Mouse (Mus musculus): ENCODE measurements around the gene Acly. TPM values are rescaled to one million over a fixed set of nuclear protein-coding genes. Genes with fewer than 3 reads are reported as not detected.
A peak's percentile ranks its signal among the peaks of the same experiment; 100 is the strongest.

Acly gene
- polyA plus RNA-seq, 1 experiment from 2014 or later = 366 TPM

DNA sequence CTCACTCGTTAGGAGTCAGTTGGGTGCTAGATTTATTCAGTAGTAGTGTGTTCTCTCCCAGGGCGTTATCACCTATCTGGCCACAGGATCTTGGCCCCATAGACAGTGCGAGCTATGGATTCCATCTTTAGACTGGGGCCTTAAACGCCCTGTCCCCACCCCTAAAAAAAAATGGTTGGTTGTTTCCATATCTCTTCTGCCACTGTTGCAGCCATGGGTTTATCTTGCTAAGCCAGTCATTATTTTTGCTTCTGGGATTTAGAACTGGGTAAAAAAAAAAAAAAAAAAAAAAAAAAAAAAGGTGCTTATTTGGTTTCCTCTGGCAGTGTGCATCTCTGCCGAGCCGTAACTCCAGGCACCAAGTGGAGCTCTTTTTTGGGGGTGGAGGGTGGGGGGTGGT, 36.9 kb upstream of the Acly start:
- no peak for ATAC-seq (ENCODE audit: low FRiP score, low read depth)
- 91% methylated on average over 6 of the region's 6 CpGs for WGBS
- H3K9me3 ChIP-seq = no peaks in the 10 kb centered on the region
- no peak overlapping the region for H3K9ac ChIP-seq (replicated peaks)
- H3K27me3 ChIP-seq = no peaks in the 10 kb centered on the region
- H3K4me1 ChIP-seq = no peaks in the 10 kb centered on the region
- H3K4me2 ChIP-seq (replicated peaks) = no peak overlapping the region
- no peak overlapping the region for H3K27ac ChIP-seq (replicated peaks)
- H3K4me3 ChIP-seq = no peak overlapping the region
- H3K36me3 ChIP-seq = no peaks in the 10 kb centered on the region

DNA sequence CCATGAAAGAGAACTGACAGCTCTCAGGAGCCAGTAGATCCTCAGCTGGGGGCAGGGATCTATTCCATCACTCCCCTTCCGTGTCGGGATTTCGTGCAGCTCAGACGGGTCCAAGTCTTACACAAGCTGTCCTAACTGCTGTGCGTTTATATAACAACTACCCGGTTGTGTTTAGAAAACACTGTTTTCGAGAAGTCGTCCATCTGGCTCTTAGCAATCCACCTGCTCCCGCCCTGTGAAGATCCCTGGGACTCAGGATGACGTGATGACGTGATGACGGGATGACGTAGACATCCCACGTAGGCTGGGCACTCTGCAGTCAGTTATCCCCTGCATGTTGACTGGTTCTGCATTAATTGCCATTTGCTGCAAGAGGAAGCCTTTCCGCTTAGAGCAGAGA, 36.5 kb upstream of the Acly start:
- no peaks in the 10 kb centered on the region for H3K27me3 ChIP-seq
- no peak overlapping the region for H3K9ac ChIP-seq (replicated peaks)
- no peak overlapping the region for H3K4me3 ChIP-seq
- no peaks in the 10 kb centered on the region for H3K36me3 ChIP-seq
- no peak overlapping the region for H3K27ac ChIP-seq (replicated peaks)
- WGBS = 83% methylated on average over 15 of the region's 15 CpGs
- no peaks in the 10 kb centered on the region for H3K9me3 ChIP-seq
- H3K4me2 ChIP-seq (replicated peaks) = no peak overlapping the region
- H3K4me1 ChIP-seq = no peaks in the 10 kb centered on the region
- ATAC-seq (ENCODE audit: low FRiP score, low read depth) = no peak

DNA sequence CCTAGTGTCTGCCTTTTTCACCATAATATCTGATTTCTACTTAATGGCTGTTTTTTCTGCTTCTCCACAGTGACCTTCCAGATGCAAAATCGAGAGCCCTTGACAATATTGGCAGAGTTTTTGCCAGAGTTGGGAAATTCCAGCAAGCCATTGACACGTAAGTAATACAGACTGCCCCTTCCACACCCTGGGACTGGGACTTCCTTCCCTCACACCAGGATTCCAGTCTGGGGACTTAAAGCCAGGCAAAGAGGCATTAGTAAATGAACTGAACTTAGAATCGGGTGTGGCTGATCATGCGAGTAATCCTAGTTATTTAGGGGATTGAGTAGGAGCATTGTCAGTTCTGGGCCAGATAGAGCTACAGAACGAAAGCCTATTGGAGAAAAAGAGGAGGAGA, 33.9 kb upstream of the Acly start:
- no peak for ATAC-seq (ENCODE audit: low FRiP score, low read depth)
- no peak overlapping the region for H3K9ac ChIP-seq (replicated peaks)
- no peak overlapping the region for H3K4me2 ChIP-seq (replicated peaks)
- WGBS = 49% methylated on average over 5 of the region's 5 CpGs
- H3K36me3 ChIP-seq = no peaks in the 10 kb centered on the region
- no peaks in the 10 kb centered on the region for H3K9me3 ChIP-seq
- H3K27me3 ChIP-seq = no peaks in the 10 kb centered on the region
- no peak overlapping the region for H3K4me3 ChIP-seq
- no peak overlapping the region for H3K27ac ChIP-seq (replicated peaks)
- no peaks in the 10 kb centered on the region for H3K4me1 ChIP-seq

DNA sequence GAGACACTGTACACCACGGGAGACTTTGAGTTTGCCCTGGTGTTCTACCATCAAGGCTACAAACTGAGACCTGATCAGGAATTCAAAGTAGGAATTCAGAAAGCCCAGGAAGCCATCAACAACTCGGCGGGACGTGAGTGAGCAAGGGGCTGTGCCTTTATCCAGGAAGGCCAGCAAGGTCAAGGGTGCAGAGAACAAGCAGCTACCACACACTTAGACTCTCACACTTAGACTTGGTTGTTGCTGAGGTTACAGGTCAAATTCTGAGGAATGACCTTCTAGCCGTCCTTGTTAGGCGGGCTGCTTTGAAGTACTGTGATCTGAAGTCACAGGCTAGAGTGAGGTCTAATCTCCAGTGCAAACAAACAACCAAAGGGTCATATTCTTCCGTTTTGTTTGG, 31.7 kb upstream of the Acly start:
- Histone ChIP-seq H3K9ac (replicated peaks) (no peak overlapping the region), H3K4me3 (no peak overlapping the region), H3K27me3 (no peaks in the 10 kb centered on the region), H3K27ac (replicated peaks) (no peak overlapping the region), H3K4me1 (no peaks in the 10 kb centered on the region), H3K4me2 (replicated peaks) (no peak overlapping the region), H3K36me3 (no peaks in the 10 kb centered on the region), H3K9me3 (no peaks in the 10 kb centered on the region)
- ATAC-seq (ENCODE audit: low FRiP score, low read depth) = no peak
- WGBS = 36% methylated on average over 7 of the region's 7 CpGs

DNA sequence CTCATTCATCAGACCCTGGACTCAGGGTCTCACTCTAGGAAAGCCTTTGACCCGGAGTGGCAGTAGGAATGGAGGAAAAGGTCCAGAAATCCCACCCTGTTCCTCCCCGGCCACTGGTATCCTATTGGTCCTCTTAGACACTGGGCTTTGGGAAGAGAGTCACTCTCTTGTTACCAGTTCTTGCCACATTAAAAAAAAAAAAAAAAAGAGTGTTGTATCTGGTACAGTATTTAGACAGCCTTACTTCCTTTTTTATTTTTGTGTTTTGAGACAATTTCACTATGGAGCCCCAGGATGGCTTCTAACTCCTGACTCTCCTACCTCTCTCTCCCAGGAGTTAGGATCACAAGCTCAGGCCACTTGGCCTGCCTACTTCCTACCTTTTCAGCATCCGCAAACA, 29.8 kb upstream of the Acly start:
- H3K9me3 ChIP-seq = no peaks in the 10 kb centered on the region
- H3K4me1 ChIP-seq = no peaks in the 10 kb centered on the region
- 80% methylated on average over 3 of the region's 3 CpGs for WGBS
- H3K4me2 ChIP-seq (replicated peaks) = no peak overlapping the region
- H3K27me3 ChIP-seq = no peaks in the 10 kb centered on the region
- no peak overlapping the region for H3K4me3 ChIP-seq
- ATAC-seq (ENCODE audit: low FRiP score, low read depth) = no peak
- H3K36me3 ChIP-seq = no peaks in the 10 kb centered on the region
- no peak overlapping the region for H3K9ac ChIP-seq (replicated peaks)
- no peak overlapping the region for H3K27ac ChIP-seq (replicated peaks)

DNA sequence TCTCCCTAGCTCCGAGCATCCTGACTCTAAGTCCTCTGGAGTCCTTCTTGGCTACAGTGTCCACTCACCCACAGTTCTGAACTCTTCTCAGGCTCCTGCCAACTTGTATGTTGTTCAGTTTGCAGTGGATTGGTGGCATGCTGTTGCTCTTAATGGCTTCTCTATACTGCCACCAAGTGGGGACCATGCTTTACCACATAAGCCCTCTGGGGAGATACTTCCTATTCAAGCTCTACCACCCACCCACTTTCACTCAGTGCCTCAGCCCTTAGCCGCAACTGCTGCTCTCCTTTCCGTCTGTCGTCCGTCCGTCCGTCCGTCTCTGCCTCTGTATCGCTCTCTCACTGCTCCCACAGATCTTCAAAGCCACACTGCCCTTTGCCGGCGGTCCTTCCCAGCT, 27.8 kb upstream of the Acly start:
- Histone ChIP-seq H3K4me2 (replicated peaks) (peak overlapping the region; percentile 35), H3K4me3 (no peak overlapping the region), H3K36me3 (no peaks in the 10 kb centered on the region), H3K9ac (replicated peaks) (no peak overlapping the region), H3K27me3 (no peaks in the 10 kb centered on the region), H3K4me1 (no peaks in the 10 kb centered on the region), H3K27ac (replicated peaks) (no peak overlapping the region), H3K9me3 (no peaks in the 10 kb centered on the region)
- ATAC-seq (ENCODE audit: low FRiP score, low read depth) = no peak
- 17% methylated on average over 11 of the region's 11 CpGs for WGBS

DNA sequence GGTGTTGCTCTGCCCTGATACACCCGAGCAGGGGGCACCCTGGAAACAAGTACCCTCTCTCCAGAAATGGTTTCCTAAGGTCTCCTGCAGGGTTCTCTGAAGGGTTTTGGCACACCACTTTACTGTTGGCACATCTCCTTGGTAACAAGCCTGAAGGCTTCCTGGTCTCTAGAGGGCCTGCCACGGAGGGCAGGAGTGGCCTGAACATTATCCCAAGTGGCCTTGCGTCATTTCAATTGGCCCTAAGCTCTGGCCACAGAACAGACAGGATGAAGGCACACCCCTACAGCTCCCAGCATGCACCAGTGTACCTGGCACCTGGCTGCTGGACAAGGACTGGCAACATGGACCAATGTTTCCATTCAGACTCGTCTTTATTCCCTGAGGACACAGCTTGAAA, 25.0 kb upstream of the Acly start:
- H3K36me3 ChIP-seq = no peaks in the 10 kb centered on the region
- H3K4me2 ChIP-seq (replicated peaks) = no peak overlapping the region
- no peak overlapping the region for H3K27ac ChIP-seq (replicated peaks)
- no peaks in the 10 kb centered on the region for H3K4me1 ChIP-seq
- H3K9ac ChIP-seq (replicated peaks) = no peak overlapping the region
- no peaks in the 10 kb centered on the region for H3K9me3 ChIP-seq
- ATAC-seq (ENCODE audit: low FRiP score, low read depth) = no peak
- WGBS = 90% methylated on average over 4 of the region's 4 CpGs
- no peaks in the 10 kb centered on the region for H3K27me3 ChIP-seq
- no peak overlapping the region for H3K4me3 ChIP-seq

DNA sequence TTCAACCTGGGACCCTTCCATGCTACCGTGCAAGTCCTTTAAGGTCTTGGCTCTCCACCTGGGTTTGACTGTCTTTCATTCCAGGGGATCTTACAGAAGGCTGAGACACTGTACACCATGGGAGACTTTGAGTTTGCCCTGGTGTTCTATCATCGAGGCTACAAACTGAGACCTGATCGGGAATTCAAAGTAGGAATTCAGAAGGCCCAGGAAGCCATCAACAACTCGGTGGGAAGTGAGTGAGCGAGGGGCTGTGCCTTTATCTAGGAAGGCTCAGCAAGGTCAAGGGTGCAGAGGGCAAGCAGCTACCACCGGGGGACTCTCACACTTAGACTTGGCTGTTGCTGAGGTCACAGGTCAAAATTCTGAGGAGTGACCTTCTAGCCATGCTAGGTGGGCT, 22.3 kb upstream of the Acly start:
- Histone ChIP-seq H3K4me2 (replicated peaks) (no peak overlapping the region), H3K36me3 (no peaks in the 10 kb centered on the region), H3K4me1 (peaks cover 7% of the 10 kb centered on the region), H3K9ac (replicated peaks) (no peak overlapping the region), H3K4me3 (no peak overlapping the region), H3K27me3 (peaks cover 4% of the 10 kb centered on the region), H3K9me3 (no peaks in the 10 kb centered on the region), H3K27ac (replicated peaks) (no peak overlapping the region)
- 72% methylated on average over 6 of the region's 6 CpGs for WGBS
- no peak for ATAC-seq (ENCODE audit: low FRiP score, low read depth)

DNA sequence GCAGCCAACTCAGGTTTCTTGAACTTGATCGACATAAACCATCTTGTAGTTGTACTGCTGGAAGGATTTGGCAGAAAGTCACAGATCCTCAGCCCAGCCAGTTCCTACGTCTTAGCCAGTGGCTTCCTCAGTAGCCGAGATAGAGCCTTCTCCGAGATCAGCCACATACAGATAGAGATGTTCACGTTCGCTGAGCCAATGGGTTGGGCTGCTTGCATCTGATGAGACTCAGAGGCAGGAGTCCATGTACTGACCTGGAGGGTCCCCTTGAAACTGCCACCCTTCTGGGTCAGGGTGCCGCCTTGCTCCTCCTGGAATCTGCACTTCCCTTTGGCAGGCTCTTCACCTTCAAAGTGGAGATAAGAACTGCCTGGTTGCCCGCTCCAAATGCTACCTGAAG, 21.7 kb upstream of the Acly start:
- Histone ChIP-seq H3K4me1 (peaks cover 10% of the 10 kb centered on the region), H3K4me3 (no peak overlapping the region), H3K4me2 (replicated peaks) (no peak overlapping the region), H3K9me3 (no peaks in the 10 kb centered on the region), H3K9ac (replicated peaks) (no peak overlapping the region), H3K27ac (replicated peaks) (no peak overlapping the region), H3K36me3 (no peaks in the 10 kb centered on the region), H3K27me3 (peaks cover 6% of the 10 kb centered on the region)
- no peak for ATAC-seq (ENCODE audit: low FRiP score, low read depth)
- WGBS = 86% methylated on average over 8 of the region's 8 CpGs

DNA sequence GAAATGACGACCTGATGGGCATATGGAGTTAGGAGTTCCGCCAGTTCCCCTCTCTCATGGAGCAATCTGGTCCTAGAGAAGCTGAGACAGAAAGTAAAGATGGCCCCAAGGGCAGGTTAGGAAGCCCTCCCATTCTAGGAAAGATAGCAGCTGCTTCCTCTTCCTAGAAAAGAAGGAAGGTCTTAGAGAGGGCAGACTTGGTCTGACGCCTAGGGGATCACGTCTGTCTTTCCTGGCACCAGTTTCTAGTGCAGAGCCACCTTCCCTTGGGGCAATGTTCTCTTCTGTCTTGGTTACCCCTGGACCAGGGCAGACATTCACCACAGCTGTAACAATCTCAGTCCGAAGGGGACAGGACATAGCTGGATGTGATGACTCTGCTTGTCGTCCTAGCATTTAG, 20.3 kb upstream of the Acly start:
- no peak for ATAC-seq (ENCODE audit: low FRiP score, low read depth)
- H3K4me3 ChIP-seq = no peak overlapping the region
- H3K36me3 ChIP-seq = no peaks in the 10 kb centered on the region
- H3K4me1 ChIP-seq = peaks cover 10% of the 10 kb centered on the region
- H3K4me2 ChIP-seq (replicated peaks) = no peak overlapping the region
- no peak overlapping the region for H3K27ac ChIP-seq (replicated peaks)
- H3K9ac ChIP-seq (replicated peaks) = no peak overlapping the region
- H3K9me3 ChIP-seq = no peaks in the 10 kb centered on the region
- 80% methylated on average over 6 of the region's 6 CpGs for WGBS
- peaks cover 12% of the 10 kb centered on the region for H3K27me3 ChIP-seq

DNA sequence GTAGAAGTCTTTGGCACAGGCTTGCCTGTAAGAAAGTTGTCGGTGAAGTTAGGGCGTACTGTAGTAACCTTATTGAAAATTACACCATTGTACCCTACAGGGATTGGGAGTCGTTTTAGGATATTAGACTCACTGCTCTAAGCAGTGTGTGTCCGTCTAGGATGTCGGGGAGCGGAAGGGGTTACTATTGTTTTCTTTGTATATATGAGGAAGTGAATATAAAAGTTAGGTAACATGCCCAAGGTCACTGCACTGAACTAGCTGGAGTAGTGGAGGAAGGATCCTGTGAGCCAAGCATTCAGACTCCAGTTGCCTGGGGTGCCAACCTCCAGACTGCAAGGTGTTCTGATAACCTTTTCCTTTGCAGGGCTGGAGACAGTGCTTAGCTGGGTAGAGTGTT, 19.2 kb upstream of the Acly start:
- no peaks in the 10 kb centered on the region for H3K9me3 ChIP-seq
- H3K27me3 ChIP-seq = peaks cover 12% of the 10 kb centered on the region
- no peak overlapping the region for H3K4me2 ChIP-seq (replicated peaks)
- H3K4me3 ChIP-seq = no peak overlapping the region
- H3K9ac ChIP-seq (replicated peaks) = no peak overlapping the region
- H3K36me3 ChIP-seq = no peaks in the 10 kb centered on the region
- no peak overlapping the region for H3K27ac ChIP-seq (replicated peaks)
- H3K4me1 ChIP-seq = peaks cover 10% of the 10 kb centered on the region
- 88% methylated on average over 6 of the region's 6 CpGs for WGBS
- no peak for ATAC-seq (ENCODE audit: low FRiP score, low read depth)

DNA sequence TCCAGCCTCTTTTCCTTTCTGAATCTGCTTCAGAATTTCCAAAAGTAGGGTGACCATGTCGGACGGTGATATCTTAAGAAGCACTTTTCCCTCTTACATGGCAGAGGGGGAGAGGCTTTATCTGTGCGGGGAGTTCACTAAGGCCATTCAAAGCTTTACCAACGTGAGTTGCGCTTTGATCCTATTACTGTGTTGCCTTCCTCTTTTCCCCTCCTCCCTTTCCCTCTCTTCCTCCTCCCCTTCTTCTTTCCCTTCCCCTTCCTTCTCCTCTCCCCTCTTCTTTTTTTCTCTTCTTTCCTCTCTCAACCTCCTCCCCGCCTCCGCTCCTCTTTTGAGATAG, 17.9 kb upstream of the Acly start:
- H3K36me3 ChIP-seq = no peaks in the 10 kb centered on the region
- peak overlapping the region; percentile 44 for H3K4me3 ChIP-seq
- no peak overlapping the region; the same call in 1 of the 2 replicates for H3K27ac ChIP-seq (replicated peaks)
- peaks cover 10% of the 10 kb centered on the region for H3K4me1 ChIP-seq
- H3K27me3 ChIP-seq = peaks cover 12% of the 10 kb centered on the region
- H3K9ac ChIP-seq (replicated peaks) = peak overlapping the region; percentile 37
- peak; percentile 65 for ATAC-seq (ENCODE audit: low FRiP score, low read depth)
- peak overlapping the region; percentile 67 for H3K4me2 ChIP-seq (replicated peaks)
- WGBS = 21% methylated on average over 7 of the region's 7 CpGs
- H3K9me3 ChIP-seq = no peaks in the 10 kb centered on the region

DNA sequence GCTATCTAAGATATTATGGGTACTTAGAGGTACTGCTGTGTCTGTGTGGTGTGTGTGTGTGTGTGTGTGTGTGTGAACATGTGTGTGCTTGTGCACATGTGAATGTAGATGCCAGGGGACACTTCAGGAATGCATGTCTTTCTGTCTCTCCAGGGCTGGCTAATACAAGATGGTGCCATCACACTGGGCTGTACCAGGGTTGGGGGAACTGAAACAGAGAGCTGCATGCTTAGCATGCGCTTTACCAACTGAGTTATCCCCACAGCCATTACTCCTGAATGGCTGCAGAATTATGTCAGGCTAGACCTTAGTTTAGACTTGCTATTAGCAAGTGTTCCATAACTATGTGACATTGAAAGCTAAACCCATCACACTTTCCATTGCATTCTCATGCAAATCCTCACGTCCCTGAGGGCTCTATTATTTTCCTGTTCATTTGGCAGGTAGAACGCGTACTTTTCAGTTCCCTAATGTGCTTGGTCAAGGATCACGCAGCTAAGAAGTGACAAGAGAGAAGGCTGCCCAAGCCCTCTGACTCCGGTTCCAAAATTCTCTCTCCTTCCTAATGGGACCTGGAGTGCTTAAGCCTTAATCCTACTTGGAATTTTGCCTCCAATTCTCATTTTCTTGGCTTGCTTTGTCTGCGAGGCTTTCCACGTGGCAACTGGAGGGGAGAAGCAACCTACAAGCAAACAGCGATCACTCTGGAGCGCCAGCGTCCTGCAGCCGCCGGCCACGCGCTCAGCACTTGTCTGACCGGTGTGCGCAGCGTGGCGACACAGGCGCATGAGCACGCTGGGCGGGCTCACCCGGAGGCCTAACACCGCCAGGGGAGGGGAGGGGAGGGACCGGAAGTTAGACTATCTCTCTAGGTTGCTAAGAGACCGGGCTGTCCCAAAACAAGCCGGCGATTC, 17.3 kb upstream of the Acly start, which contains the start of gene Ttc25:
Ttc25 (plus strand) TSS at position 776 of the 914 bp plus-strand sequence.
- peak within 1 kb of the TSS; percentile 67 for H3K4me2 ChIP-seq (replicated peaks)
- WGBS = 4% methylated on average over 28 of the region's 28 CpGs
- no peaks in the 10 kb centered on the region for H3K9me3 ChIP-seq
- ATAC-seq (ENCODE audit: low FRiP score, low read depth) = peak; percentile 95
- peak within 1 kb of the TSS; percentile 43; the same call in 1 of the 2 replicates for H3K27ac ChIP-seq (replicated peaks)
- H3K36me3 ChIP-seq = no peaks in the 10 kb centered on the region
- peaks cover 10% of the 10 kb centered on the region for H3K4me1 ChIP-seq
- peak within 1 kb of the TSS; percentile 44 for H3K4me3 ChIP-seq
- peaks cover 12% of the 10 kb centered on the region for H3K27me3 ChIP-seq
- H3K9ac ChIP-seq (replicated peaks) = peak within 1 kb of the TSS; percentile 37
